Mouse (Mus musculus) left cerebral cortex, adult 18-20 months (tissue): ENCODE measurements at regions not wholly inside any gene's neighbourhood (a gene's known extent, or its start where the extent isn't known, plus 50 kb on each side); places are given as distances from the start of the nearest gene placed in this dataset.
A peak's percentile ranks its signal among the peaks of the same experiment; 100 is the strongest.

Source experiments
- DNase-seq, 2 experiments: peaks; one replicate each; pipeline ENCODE4 v3.0.0; 2021 to 2022; ENCODE audit warnings: low spot score in 2 of 2, mixed read lengths in 1 of 2

- DNase-seq: no peak
Observed at GRCm38 (mm10) chr15:93804703-93805102, 209.0 kb upstream of the Prickle1 start.

- DNase-seq: no peak
Observed at GRCm38 (mm10) chr15:93790531-93790930, 194.8 kb upstream of the Prickle1 start.

GRCm38 (mm10) chr15:93789762-93790161, 194.1 kb upstream of the Prickle1 start:
- no peak for DNase-seq

GRCm38 (mm10) chr15:93787361-93787760, 191.7 kb upstream of the Prickle1 start:
- DNase-seq: no peak

- no peak for DNase-seq
Observed at GRCm38 (mm10) chr15:93785846-93786412, 190.2 kb upstream of the Prickle1 start.

- no peak for DNase-seq
Observed at GRCm38 (mm10) chr15:93783736-93784135, 188.0 kb upstream of the Prickle1 start.

- no peak for DNase-seq
Observed at GRCm38 (mm10) chr15:93775199-93775745, 179.6 kb upstream of the Prickle1 start.

- DNase-seq: no peak
Observed at GRCm38 (mm10) chr15:93774340-93774739, 178.6 kb upstream of the Prickle1 start.

GRCm38 (mm10) chr15:93766981-93767380, 171.3 kb upstream of the Prickle1 start:
- no peak for DNase-seq

GRCm38 (mm10) chr15:93763047-93763446, 167.4 kb upstream of the Prickle1 start:
- DNase-seq: no peak

GRCm38 (mm10) chr15:93758204-93758836, 162.6 kb upstream of the Prickle1 start:
- no peak for DNase-seq

GRCm38 (mm10) chr15:93755989-93756388, 160.3 kb upstream of the Prickle1 start:
- DNase-seq: no peak

GRCm38 (mm10) chr15:93751817-93752216, 156.1 kb upstream of the Prickle1 start:
- DNase-seq: peak; percentile 48 to 71

GRCm38 (mm10) chr15:93750953-93751352, 155.3 kb upstream of the Prickle1 start:
- peak; percentile 22 to 34 for DNase-seq

GRCm38 (mm10) chr15:93744191-93744945, 148.7 kb upstream of the Prickle1 start:
- no peak for DNase-seq

- no peak for DNase-seq
Observed at GRCm38 (mm10) chr15:93733731-93734510, 138.2 kb upstream of the Prickle1 start.

- DNase-seq: no peak
Observed at GRCm38 (mm10) chr15:93732825-93733224, 137.1 kb upstream of the Prickle1 start.

GRCm38 (mm10) chr15:93731161-93731560, 135.5 kb upstream of the Prickle1 start:
- DNase-seq: no peak

- no peak for DNase-seq
Observed at GRCm38 (mm10) chr15:93715443-93715842, 119.8 kb upstream of the Prickle1 start.

GRCm38 (mm10) chr15:93713428-93713827, 117.7 kb upstream of the Prickle1 start:
- peak in 1 of 2 experiments; percentile 36 for DNase-seq

GRCm38 (mm10) chr15:93712594-93712993, 116.9 kb upstream of the Prickle1 start:
- no peak for DNase-seq
